Mouse (Mus musculus) T-helper 1 cell (primary cell): ENCODE data around the gene Heatr5a.

ENCODE experiments used
- in situ Hi-C: fragments of 300-600 bp; cut with MboI, MseI; formaldehyde crosslinking; loops from one replicate; pipeline ENCODE4 v1.15.1; 2025; ENCODE audit warnings: high pct_unique_total_duplicates

The Heatr5a gene

GRCm38 (mm10) chr12:51886369-51886768 is 84.8 kb downstream of the Heatr5a start:
- in situ Hi-C loops = loop anchor here (10.0 kb wide), 1 partner anchor 62 kb away; the partner anchor contains the start of gene Hectd1

- in situ Hi-C loops = loop anchor here (10.0 kb wide), 1 partner anchor 60 kb away; the partner anchor contains the start of gene Hectd1
Measured at GRCm38 (mm10) chr12:51884801-51885200, 86.3 kb downstream of the Heatr5a start.

GRCm38 (mm10) chr12:51883297-51883805 is 87.8 kb downstream of the Heatr5a start:
- in situ Hi-C loops = loop anchor here (10.0 kb wide), 1 partner anchor 59 kb away; the partner anchor contains the start of gene Hectd1

GRCm38 (mm10) chr12:51882606-51883296 is 88.4 kb downstream of the Heatr5a start:
- in situ Hi-C loops = loop anchor here (10.0 kb wide), 1 partner anchor 58 kb away; the partner anchor contains the start of gene Hectd1

GRCm38 (mm10) chr12:51881775-51882174 is 89.3 kb downstream of the Heatr5a start:
- in situ Hi-C loops = loop anchor here (10.0 kb wide), 1 partner anchor 57 kb away; the partner anchor contains the start of gene Hectd1

- in situ Hi-C loops = no loop called here
Measured at GRCm38 (mm10) chr12:51871446-51872144, 99.5 kb downstream of the Heatr5a start.

GRCm38 (mm10) chr12:51869511-51869910 is 101.6 kb downstream of the Heatr5a start:
- in situ Hi-C loops = no loop called here

GRCm38 (mm10) chr12:51867076-51867475 is 104.0 kb downstream of the Heatr5a start:
- in situ Hi-C loops = no loop called here

- in situ Hi-C loops = no loop called here
Measured at GRCm38 (mm10) chr12:51866226-51866910, 104.8 kb downstream of the Heatr5a start.

- in situ Hi-C loops = no loop called here
Measured at GRCm38 (mm10) chr12:51865790-51866179, 105.3 kb downstream of the Heatr5a start.

GRCm38 (mm10) chr12:51865061-51865789 is 105.9 kb downstream of the Heatr5a start:
- in situ Hi-C loops = no loop called here

- in situ Hi-C loops = no loop called here
Measured at GRCm38 (mm10) chr12:51863116-51864002, 107.8 kb downstream of the Heatr5a start.

GRCm38 (mm10) chr12:51858134-51859028 is 112.7 kb downstream of the Heatr5a start:
- in situ Hi-C loops = no loop called here

GRCm38 (mm10) chr12:51856768-51857295 is 114.3 kb downstream of the Heatr5a start:
- in situ Hi-C loops = no loop called here

GRCm38 (mm10) chr12:51855872-51856271 is 115.2 kb downstream of the Heatr5a start:
- in situ Hi-C loops = no loop called here

GRCm38 (mm10) chr12:51855453-51855852 is 115.7 kb downstream of the Heatr5a start:
- in situ Hi-C loops = no loop called here

- in situ Hi-C loops = no loop called here
Measured at GRCm38 (mm10) chr12:51851617-51852016, 119.5 kb downstream of the Heatr5a start.

GRCm38 (mm10) chr12:51851155-51851554 is 120.0 kb downstream of the Heatr5a start:
- in situ Hi-C loops = no loop called here

GRCm38 (mm10) chr12:51850339-51850738 is 120.8 kb downstream of the Heatr5a start:
- in situ Hi-C loops = no loop called here
